Mouse (Mus musculus) right cerebral cortex, adult 18-20 months (tissue): ENCODE data around the gene Usp53.

Experiments
- DNase-seq: peaks from one replicate; pipeline ENCODE4 v3.0.0; 2022; ENCODE audit warnings: mixed read lengths

The Usp53 gene

GRCm38 (mm10) chr3:122984249-122985182 is at the start of gene Usp53:
Usp53 (minus strand) TSS chr3:122984510.
- DNase-seq = peak; percentile 96

DNA sequence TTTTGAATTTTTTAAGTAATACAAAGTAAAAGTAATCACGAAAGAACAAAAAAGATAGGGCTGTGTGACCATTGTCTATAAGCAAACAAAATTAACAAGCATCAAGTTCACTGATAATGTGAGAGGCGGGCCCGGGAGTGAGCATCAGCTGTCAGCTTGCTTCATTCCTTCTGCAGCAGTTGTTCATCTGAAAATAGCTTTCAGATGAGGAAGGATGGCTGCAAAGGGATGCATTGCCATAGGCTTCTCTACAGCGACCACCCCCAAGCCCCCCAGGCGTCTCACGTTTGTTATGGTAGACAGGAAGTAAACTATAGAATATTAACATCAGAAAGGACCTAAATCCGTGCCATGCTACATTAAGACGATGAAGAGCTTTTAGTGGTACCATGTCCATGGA is 49.5 kb upstream of the Usp53 start:
- no peak for DNase-seq

- DNase-seq = no peak
These were observed 41.3 kb upstream of the Usp53 start for GRCm38 (mm10) chr3:123025634-123026033.

DNA sequence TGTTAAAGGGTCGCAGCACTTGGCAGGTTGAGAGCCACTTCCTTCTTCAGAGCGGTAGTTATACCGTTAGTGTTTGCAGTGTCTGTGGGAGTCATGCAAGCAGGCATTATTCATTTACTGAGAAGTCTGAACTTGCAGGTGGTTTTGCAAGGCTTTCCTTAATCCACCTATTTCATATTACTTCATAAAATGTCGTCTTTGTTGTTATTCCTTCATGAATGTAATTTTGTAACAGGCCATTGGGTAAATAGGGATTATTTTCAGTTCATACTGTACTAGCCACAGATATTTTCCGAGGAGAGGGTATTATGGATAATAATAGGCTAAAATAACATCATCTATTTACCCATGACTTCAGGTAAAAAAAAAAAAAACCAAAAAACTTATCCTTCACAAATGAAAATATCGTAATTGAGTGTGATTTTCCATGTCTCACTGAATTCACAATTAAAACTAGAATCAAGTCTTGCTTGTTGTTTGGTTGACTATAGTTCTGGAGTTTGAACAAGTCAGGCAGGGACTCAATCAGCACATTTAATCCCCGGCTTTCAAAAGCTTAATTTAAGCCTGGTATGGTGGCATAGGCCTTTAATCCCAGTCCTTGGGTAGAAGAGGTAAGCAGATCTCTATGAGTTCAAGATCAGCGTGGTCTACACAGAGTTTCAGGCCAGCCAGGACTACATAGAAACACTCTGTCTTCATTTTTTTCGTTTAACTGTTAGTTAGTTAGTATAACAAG is 40.4 kb upstream of the Usp53 start:
- DNase-seq = no peak

GRCm38 (mm10) chr3:123018792-123019191 is 34.5 kb upstream of the Usp53 start:
- no peak for DNase-seq

DNA sequence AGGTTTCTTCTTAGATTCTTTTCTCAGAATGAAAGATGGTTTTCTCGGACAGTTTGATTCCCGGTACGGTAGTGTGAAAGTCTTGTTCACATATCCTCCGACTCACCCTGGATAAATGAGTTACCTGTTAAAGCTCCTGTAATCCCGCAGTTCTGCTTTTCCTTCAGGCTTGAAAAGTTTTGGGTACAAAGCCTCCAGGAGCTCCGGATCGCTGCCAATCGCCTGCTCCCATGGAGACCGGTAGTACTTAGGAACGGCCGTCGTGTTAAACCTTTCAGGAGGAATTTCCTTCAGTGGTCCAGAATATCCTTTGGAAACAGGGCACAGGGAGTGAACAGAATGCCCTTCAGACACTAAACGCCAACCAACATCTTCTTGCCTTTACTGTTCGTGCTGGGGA is 29.2 kb upstream of the Usp53 start:
- DNase-seq = no peak

DNA sequence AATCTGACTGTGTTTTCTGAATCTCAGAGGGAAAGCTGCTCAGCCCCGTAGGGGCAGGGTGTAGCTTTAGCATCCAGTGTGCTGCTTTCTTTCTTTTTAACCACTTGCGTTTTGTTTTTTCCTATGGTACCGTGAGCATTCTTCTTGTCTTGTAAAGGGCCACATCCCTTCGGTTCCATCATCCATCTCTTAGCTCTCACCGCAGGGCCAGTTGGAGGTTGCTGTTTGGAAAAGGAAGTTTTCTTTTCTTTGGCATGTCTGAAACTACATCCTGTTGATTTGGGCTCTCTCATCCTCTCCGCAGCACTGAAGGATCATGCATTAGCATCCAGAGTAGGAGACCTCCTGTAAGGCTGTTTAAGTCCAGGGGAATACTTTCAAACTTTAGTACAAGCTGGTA is 25.1 kb upstream of the Usp53 start:
- DNase-seq = no peak

GRCm38 (mm10) chr3:123007386-123007785 is 23.1 kb upstream of the Usp53 start:
- no peak for DNase-seq

DNA sequence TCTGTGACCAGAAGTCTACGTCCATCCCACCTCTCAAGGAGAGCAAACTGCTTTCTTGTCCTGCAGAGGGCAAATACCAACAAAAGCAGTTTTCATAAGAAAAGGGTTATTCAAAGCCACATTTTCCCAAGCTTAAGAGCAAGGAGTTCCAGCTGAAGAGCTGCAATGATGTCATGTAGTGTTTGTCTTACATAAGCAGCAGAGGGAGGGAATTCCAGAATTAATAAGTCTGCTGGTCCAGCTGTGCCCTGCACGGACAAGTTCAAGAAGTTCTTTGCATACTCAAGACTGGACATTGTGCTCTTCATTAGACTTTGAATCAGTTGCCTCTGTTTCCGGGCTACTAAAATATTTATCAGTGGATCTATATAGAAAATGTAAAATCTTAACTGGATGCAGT is 16.7 kb upstream of the Usp53 start:
- no peak for DNase-seq

DNA sequence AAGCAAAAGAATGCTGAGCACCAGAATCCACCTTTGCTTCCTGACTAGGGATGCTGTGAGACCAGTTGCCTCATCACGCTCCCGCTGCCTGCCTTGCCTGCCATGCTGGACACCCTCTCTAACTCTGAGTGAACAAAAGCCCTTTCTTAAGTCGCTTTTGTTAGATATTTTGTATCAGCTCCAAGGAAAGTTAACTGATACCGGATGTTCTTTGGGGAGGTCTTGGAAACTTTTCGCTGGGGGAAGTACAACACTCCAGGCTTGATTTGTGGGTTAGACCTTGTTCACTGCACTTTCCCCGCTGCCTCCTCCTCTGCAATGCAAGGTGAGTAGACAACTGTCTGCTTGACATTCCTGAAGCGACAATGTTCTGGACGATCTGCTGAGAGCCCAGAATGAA is 14.2 kb upstream of the Usp53 start:
- DNase-seq = no peak

GRCm38 (mm10) chr3:122996968-122997367 is 12.7 kb upstream of the Usp53 start:
- DNase-seq = no peak

GRCm38 (mm10) chr3:122986906-122987305 is 2.6 kb upstream of the Usp53 start:
- DNase-seq = no peak

GRCm38 (mm10) chr3:122986386-122986785 is 2.1 kb upstream of the Usp53 start:
- DNase-seq = no peak

- no peak for DNase-seq
These were observed 1.1 kb upstream of the Usp53 start for GRCm38 (mm10) chr3:122985183-122985944.

DNA sequence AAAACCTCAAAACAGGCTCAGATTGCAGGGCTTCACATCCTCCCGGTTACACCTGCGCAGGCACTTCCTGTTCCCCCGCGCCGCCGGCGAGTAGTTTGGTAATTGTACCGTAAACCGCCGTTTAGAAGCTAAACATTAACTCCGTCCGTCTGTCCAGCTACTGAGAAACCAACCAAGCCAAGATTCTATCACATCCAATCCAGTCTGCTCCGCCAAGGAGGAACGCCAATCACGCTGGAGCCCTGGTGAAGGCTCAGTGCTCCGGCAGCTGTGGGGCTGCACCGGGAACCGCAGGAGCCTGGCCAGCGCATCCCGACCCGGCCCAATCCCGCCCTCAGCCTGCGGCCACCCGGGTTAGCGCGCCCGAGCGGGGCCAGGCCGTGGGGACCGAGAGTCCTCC is 461 bp downstream of the Usp53 start:
- no peak for DNase-seq

GRCm38 (mm10) chr3:122975964-122976363 is 8.3 kb downstream of the Usp53 start:
- no peak for DNase-seq

- DNase-seq = peak; percentile 55
These were observed 8.9 kb downstream of the Usp53 start for GRCm38 (mm10) chr3:122975363-122975762.

DNA sequence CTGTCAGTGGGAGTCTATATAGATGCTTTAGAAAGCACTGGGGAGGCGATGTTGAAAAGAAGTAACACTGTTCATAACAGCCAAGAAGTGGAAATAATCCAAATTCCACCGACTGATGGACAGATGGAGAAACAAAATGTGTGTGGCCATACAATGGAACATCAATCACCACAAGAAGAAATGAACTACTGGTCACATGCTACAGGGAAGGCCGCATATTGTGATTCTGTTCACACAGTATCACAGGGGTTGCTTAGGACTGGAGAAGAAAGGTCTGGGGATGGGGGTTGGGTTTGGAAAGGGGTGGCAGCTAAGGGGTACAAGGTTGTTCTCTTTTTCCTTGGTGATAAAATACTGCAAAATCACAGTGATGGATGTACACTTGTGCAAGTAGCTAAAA is 9.5 kb downstream of the Usp53 start:
- DNase-seq = no peak

- DNase-seq = no peak
These were observed 12.0 kb downstream of the Usp53 start for GRCm38 (mm10) chr3:122972126-122972822.

DNA sequence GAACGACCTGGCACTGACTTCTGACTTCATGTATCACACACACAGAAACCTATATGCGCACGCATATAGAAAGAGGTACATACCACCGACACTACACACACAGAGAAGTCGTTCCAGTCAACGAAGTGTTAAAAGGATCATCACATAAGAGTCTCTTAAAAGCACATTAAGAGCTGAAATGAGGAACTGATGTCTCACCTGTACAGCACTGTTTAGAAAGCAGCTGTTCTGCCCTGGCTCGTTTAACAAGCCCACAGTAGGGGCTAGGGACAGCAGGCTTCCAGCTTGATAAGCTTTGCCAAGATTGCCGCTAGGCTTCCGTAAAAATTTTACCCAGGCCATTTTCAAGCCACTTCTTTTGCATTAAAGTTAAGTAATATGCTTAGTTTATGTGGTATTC is 15.9 kb downstream of the Usp53 start:
- DNase-seq = no peak

- no peak for DNase-seq
These were observed 20.0 kb downstream of the Usp53 start for GRCm38 (mm10) chr3:122964301-122964700.

DNA sequence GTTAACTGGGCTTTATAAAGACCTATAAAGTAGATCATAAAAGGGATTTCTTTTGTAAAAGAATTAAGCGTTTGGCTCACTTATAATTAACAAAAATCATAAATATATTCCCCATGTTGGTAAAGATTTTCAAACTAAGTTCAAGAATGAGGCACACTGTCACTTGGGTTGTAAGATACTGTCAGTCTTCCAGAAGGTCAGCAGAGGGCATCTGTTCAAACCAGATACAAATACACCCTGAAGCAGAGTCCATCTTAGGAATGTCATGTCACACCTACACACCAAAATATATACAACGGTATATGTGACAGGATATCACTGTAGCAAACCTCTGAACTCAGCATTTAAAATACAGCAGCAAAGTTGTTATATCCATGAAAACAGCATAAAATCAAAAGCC is 34.2 kb downstream of the Usp53 start:
- no peak for DNase-seq
